Mouse (Mus musculus) C2C12 (cell line): ENCODE data around the gene Tmem115. TPM values are rescaled to one million over a fixed set of nuclear protein-coding genes. Genes with fewer than 3 reads are reported as not detected.

Experiments used
- H3K27me3 ChIP-seq: one replicate; pipeline ENCODE4 v1.6.1; 2011; ENCODE audit not compliant: control insufficient read depth, insufficient read depth, insufficient read length
- H3K36me3 ChIP-seq: one replicate; pipeline ENCODE4 v1.6.1; 2011; ENCODE audit not compliant: control insufficient read depth, insufficient read depth
- H3K4me3 ChIP-seq: one replicate; pipeline ENCODE4 v1.5.1; 2011; ENCODE audit warnings: mild to moderate bottlenecking, control low read depth; ENCODE audit not compliant: poor library complexity, insufficient read depth, severe bottlenecking
- H3K79me2 ChIP-seq: one replicate; pipeline ENCODE4 v1.6.1; 2011; ENCODE audit not compliant: control insufficient read depth, insufficient read depth
- H3K79me3 ChIP-seq: one replicate; pipeline ENCODE4 v1.6.1; 2011; ENCODE audit warnings: low read depth, control low read depth
- H3ac ChIP-seq: one replicate; pipeline ENCODE3; 2011; ENCODE audit warnings: low read depth; ENCODE audit not compliant: control insufficient read depth, insufficient read length
- CEBPB ChIP-seq: IDR thresholded peaks from one replicate; pipeline ENCODE4 v1.6.1; 2011; ENCODE audit warnings: low read depth, mild to moderate bottlenecking, control low read depth, moderate library complexity
- CTCF ChIP-seq: IDR thresholded peaks from one replicate; pipeline ENCODE4 v1.5.1; 2011; ENCODE audit not compliant: control insufficient read depth, insufficient read depth, insufficient read length
- FOSL1 ChIP-seq: IDR thresholded peaks from one replicate; pipeline ENCODE4 v1.8.0; 2011; ENCODE audit warnings: mild to moderate bottlenecking, low read length; ENCODE audit not compliant: poor library complexity, insufficient read depth, severe bottlenecking
- MAX ChIP-seq: IDR thresholded peaks from one replicate; pipeline ENCODE4 v1.6.1; 2011; ENCODE audit warnings: mild to moderate bottlenecking, control low read depth
- MYOD1 ChIP-seq: IDR thresholded peaks from one replicate; pipeline ENCODE4 v1.6.1; 2011; ENCODE audit warnings: low read depth; ENCODE audit not compliant: control insufficient read depth, insufficient read length
- MYOG ChIP-seq: IDR thresholded peaks from one replicate; pipeline ENCODE4 v1.6.1; 2011; ENCODE audit not compliant: control insufficient read depth, insufficient read length; ENCODE audit errors: extremely low read depth
- USF1 ChIP-seq: IDR thresholded peaks from one replicate; pipeline ENCODE4 v1.6.1; 2011; ENCODE audit warnings: low read depth, mild to moderate bottlenecking, control low read depth, moderate library complexity
- polyA plus RNA-seq: library from polyadenylated mRNA; unstranded; fragments of >200 nt; fragmentation: generic; extraction: Trizol; gene quantifications from one replicate; pipeline ENCODE4 v1.2.1, GENCODE M21; 2012; ENCODE audit warnings: missing spikeins

Gene Tmem115
- polyA plus RNA-seq, 1 experiment, result 33.4 TPM

GRCm38 (mm10) chr9:107514303-107514955 is 19.3 kb upstream of the Tmem115 start:
- no peaks in the 10 kb centered on the region for H3K79me3 ChIP-seq
- peaks cover 74% of the 10 kb centered on the region for H3K27me3 ChIP-seq
- TF ChIP-seq CTCF (peak; percentile 78), USF1 (no peak)
- H3K79me2 ChIP-seq, result no peaks in the 10 kb centered on the region
- no peaks in the 10 kb centered on the region for H3K36me3 ChIP-seq
- no peak overlapping the region for H3K4me3 ChIP-seq
- H3ac ChIP-seq, result no peak overlapping the region

- Histone ChIP-seq H3K79me3 (no peaks in the 10 kb centered on the region), H3K4me3 (no peak overlapping the region), H3K27me3 (peaks cover 72% of the 10 kb centered on the region), H3K36me3 (no peaks in the 10 kb centered on the region), H3ac (no peak overlapping the region), H3K79me2 (no peaks in the 10 kb centered on the region)
- no peak for TF ChIP-seq MYOD1
- no peak for TF ChIP-seq MAX
- no peak for TF ChIP-seq CTCF
- TF ChIP-seq FOSL1, result no peak
- no peak for TF ChIP-seq CEBPB
- TF ChIP-seq USF1, result no peak
- TF ChIP-seq MYOG, result no peak
Measured at GRCm38 (mm10) chr9:107520331-107520730, 13.4 kb upstream of the Tmem115 start.

- TF ChIP-seq CTCF, result no peak
- no peak for TF ChIP-seq MYOG
- no peak for TF ChIP-seq MYOD1
- TF ChIP-seq FOSL1, result no peak
- no peak for TF ChIP-seq USF1
- TF ChIP-seq MAX, result no peak
- no peak for TF ChIP-seq CEBPB
- no peaks in the 10 kb centered on the region for H3K79me2 ChIP-seq
- H3K36me3 ChIP-seq, result no peaks in the 10 kb centered on the region
- no peak overlapping the region for H3ac ChIP-seq
- H3K27me3 ChIP-seq, result peaks cover 79% of the 10 kb centered on the region
- H3K79me3 ChIP-seq, result no peaks in the 10 kb centered on the region
- no peak overlapping the region for H3K4me3 ChIP-seq
Measured at GRCm38 (mm10) chr9:107521190-107521589, 12.6 kb upstream of the Tmem115 start.

GRCm38 (mm10) chr9:107521711-107522399 is 11.9 kb upstream of the Tmem115 start:
- no peaks in the 10 kb centered on the region for H3K79me2 ChIP-seq
- no peak for TF ChIP-seq CTCF
- TF ChIP-seq CEBPB, result no peak
- TF ChIP-seq MYOD1, result no peak
- no peak for TF ChIP-seq MAX
- no peak for TF ChIP-seq MYOG
- no peak for TF ChIP-seq FOSL1
- TF ChIP-seq USF1, result no peak

GRCm38 (mm10) chr9:107522400-107522711 is 11.4 kb upstream of the Tmem115 start:
- H3K4me3 ChIP-seq, result no peak overlapping the region
- TF ChIP-seq MAX, result no peak
- no peak for TF ChIP-seq CTCF
- TF ChIP-seq MYOG, result no peak
- TF ChIP-seq FOSL1, result no peak
- TF ChIP-seq CEBPB, result no peak
- TF ChIP-seq USF1, result no peak
- TF ChIP-seq MYOD1, result no peak
- H3ac ChIP-seq, result no peak overlapping the region
- no peaks in the 10 kb centered on the region for H3K79me2 ChIP-seq
- H3K27me3 ChIP-seq, result peaks cover 84% of the 10 kb centered on the region
- no peaks in the 10 kb centered on the region for H3K36me3 ChIP-seq
- H3K79me3 ChIP-seq, result no peaks in the 10 kb centered on the region

More at GRCm38 (mm10) chr9:107521711-107522399, 11.9 kb upstream of the Tmem115 start:
- Histone ChIP-seq H3K4me3 (no peak overlapping the region), H3K27me3 (peaks cover 84% of the 10 kb centered on the region), H3K79me3 (no peaks in the 10 kb centered on the region), H3K36me3 (no peaks in the 10 kb centered on the region), H3ac (no peak overlapping the region)

GRCm38 (mm10) chr9:107526198-107527026 is 7.3 kb upstream of the Tmem115 start:
- peaks cover 67% of the 10 kb centered on the region for H3K27me3 ChIP-seq
- no peaks in the 10 kb centered on the region for H3K79me2 ChIP-seq
- no peak overlapping the region for H3ac ChIP-seq
- TF ChIP-seq FOSL1 (no peak), MYOG (no peak), MYOD1 (no peak), MAX (no peak), USF1 (no peak)
- H3K79me3 ChIP-seq, result no peaks in the 10 kb centered on the region
- no peak overlapping the region for H3K4me3 ChIP-seq
- H3K36me3 ChIP-seq, result no peaks in the 10 kb centered on the region
